Mouse (Mus musculus): ENCODE measurements at regions not wholly inside any gene's neighbourhood (a gene's known extent, or its start where the extent isn't known, plus 50 kb on each side); places are given as distances from the start of the nearest gene placed in this dataset.

DNA sequence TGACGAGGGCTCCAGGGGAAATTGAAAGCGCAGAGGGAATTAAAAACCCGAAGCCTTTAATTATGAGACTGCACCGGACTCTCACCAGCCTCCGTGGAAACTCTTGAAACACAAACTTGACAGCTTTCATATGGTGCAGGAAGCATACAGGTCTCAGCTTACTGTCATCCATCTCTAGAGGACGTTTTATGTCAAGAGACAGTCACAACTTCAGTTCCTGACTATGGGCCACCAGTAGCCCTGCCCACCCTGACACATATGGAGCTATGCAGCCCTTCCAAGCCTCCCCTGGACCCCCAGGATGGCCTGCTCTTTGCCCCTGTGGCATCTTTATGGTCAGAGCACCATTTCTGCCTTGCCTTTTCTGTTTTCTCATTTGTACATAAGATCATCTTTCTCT, 530.0 kb downstream of the Vrk1 start:
- TF ChIP-seq GATA1 (IDR thresholded peaks at IDR 0.05; ENCODE audit: borderline replicate concordance, low read length) (no peak), FLI1 (IDR thresholded peaks at IDR 0.05; ENCODE audit: low read length) (no peak)
